Mouse (Mus musculus) naive thymus-derived CD4-positive, alpha-beta T cell, adult 2 months (primary cell): ENCODE measurements around the gene Gm4491.

Experiments used
- DNase-seq: peaks from one replicate; pipeline ENCODE4 v3.0.0-alpha.2; 2011; ENCODE audit warnings: low read depth

The Gm4491 gene

GRCm38 (mm10) chr14:57082863-57083262 is 32.8 kb downstream of the Gm4491 start:
- DNase-seq = no peak

GRCm38 (mm10) chr14:57075537-57075936 is 40.1 kb downstream of the Gm4491 start:
- DNase-seq = no peak

DNA sequence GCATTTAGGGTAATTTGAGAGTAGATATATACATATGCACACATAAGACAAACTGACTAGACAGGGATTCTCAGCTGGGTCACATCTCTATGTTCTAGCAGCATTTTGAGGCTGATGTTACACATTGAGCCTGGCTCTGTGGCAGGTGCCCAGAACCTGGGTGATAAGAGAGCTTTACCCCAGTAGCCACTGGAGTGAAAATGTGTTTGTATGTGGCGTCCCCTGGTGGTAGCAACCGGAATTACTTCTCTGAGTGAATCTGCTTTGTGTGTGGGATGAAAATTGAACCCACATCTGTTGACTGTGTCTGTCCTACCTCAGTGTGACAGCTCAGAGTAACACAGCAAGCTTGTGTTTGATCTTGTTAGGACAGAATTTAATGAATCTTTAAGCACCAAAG is 45.8 kb downstream of the Gm4491 start:
- DNase-seq = peak; percentile 43

- DNase-seq = no peak
Measured at GRCm38 (mm10) chr14:57066053-57066452, 49.6 kb downstream of the Gm4491 start.
